Mouse (Mus musculus): Measurements from ENCODE around the gene Anxa8. TPM values are rescaled to one million over a fixed set of nuclear protein-coding genes. Genes with fewer than 3 reads are reported as not detected.
A peak's percentile ranks its signal among the peaks of the same experiment; 100 is the strongest.

Anxa8 gene
- total RNA-seq, 2 experiments from 2014 or later, result 0.47 to 0.57 TPM

DNA sequence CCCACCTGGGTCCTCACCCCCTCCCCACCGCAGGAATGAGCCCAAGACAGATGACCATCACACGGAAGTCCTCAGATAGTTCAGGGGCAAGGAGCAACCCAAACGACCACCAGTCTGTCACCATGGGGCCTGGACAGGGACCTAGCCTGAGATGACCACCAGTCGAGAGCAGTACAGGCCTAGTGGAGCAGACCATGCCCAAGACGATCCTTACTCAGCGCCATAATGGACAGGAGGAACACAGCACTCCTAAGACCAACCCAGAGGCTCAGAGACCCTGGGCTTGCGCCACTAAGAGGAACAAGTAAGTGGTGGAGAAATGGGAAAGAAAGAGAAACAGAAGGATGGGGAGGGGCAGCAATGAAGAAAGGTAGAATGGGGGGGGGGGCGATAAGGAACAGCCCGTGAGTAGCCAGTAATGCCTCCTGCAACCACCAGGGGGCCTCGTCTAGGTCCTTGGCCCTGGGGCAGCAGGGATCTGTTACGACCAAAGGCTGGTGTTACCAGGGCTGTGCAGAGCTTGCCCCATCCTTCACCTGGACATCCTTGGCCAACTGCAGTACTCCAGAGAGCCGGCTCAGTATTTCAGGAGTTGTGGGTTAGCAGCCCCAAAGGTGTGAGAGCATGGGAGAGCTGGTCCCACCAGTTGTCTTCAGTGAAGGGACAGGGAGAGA, 20.7 kb downstream of the Anxa8 start:
- intact Hi-C loops (cut with DNase I), result no loop called here
- peak in 1 of 2 experiments; percentile 43 for DNase-seq (ENCODE audit: extremely low spot score in 1 of 2, low spot score in 2 of 2)

DNA sequence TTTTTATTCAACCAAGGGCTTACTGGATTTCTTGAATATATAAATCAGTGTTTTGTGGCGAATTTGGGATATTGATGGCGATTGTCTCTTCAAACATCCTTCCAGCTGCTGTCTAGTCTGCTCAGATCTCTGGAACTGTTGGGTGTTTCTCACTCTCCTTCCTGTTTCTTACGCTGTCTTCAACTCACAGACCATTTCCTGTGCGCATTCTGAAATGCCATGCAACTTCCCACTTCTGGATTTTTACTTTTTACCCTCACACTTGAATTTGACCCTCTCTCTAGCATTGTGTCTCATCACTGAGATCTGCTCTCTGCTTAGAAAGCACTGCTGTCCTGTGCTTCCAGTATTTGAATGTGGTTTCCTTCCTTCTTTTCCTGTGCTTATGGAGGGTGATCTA, 21.8 kb downstream of the Anxa8 start:
- no peak for DNase-seq (ENCODE audit: extremely low spot score in 1 of 2, low spot score in 2 of 2)
- intact Hi-C loops (cut with DNase I), result no loop called here

- intact Hi-C loops (cut with DNase I), result no loop called here
- no peak for DNase-seq (ENCODE audit: extremely low spot score in 1 of 2, low spot score in 2 of 2)
These were observed 28.5 kb downstream of the Anxa8 start for GRCm38 (mm10) chr14:34114311-34114710.

GRCm38 (mm10) chr14:34119046-34119723, 33.4 kb downstream of the Anxa8 start:
- intact Hi-C loops (cut with DNase I), result no loop called here
- no peak for DNase-seq (ENCODE audit: extremely low spot score in 1 of 2, low spot score in 2 of 2)

GRCm38 (mm10) chr14:34120016-34120910, 34.5 kb downstream of the Anxa8 start:
- intact Hi-C loops (cut with DNase I), result no loop called here

GRCm38 (mm10) chr14:34120923-34121351, 35.2 kb downstream of the Anxa8 start:
- no peak for DNase-seq (ENCODE audit: extremely low spot score in 1 of 2, low spot score in 2 of 2)
- intact Hi-C loops (cut with DNase I), result no loop called here

More at GRCm38 (mm10) chr14:34120016-34120910, 34.5 kb downstream of the Anxa8 start:
- no peak for DNase-seq (ENCODE audit: extremely low spot score in 1 of 2, low spot score in 2 of 2)

DNA sequence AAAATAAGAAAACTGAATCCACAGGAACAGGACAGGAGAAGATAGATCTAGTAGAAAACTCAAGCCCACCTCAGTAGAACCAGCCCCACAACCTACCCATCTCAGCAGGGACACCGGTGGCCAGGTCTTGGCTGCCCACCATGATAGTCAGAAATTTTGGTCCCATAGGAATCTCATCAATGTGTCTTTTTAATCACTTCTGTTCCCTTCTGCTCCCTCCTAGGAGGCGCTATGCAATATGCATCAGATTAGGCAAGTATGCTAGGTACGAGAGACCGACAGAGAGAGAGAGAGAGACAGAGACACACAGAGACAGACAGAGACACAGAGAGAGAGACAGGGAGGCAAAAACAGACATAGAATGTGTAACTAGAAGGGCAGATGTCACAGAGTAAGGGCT, 35.9 kb downstream of the Anxa8 start:
- intact Hi-C loops (cut with DNase I), result no loop called here

DNA sequence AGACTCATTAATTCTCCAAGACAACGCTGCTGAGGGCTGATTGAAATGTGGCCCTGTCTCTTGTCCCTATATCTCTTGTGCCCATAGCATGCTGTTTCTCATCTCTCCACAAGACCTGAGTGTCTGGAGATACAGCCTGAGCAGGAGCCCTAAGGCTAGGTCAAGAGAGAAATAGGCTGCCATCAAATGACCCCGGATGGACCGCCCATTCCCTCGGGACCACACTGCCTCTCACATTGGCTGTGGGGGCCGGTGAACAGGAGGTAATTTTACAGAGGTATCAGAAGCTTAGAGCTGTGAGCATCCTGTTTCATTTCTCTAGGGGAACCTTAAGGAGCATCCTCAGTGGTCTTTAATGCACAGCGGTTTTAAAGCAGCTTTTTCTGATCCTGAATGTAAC, 45.4 kb downstream of the Anxa8 start:
- intact Hi-C loops (cut with DNase I), result no loop called here
- no peak for DNase-seq (ENCODE audit: extremely low spot score in 1 of 2, low spot score in 2 of 2)

More for the DNA sequence above, 35.9 kb downstream of the Anxa8 start:
- DNase-seq (ENCODE audit: extremely low spot score in 1 of 2, low spot score in 2 of 2), result no peak

DNA sequence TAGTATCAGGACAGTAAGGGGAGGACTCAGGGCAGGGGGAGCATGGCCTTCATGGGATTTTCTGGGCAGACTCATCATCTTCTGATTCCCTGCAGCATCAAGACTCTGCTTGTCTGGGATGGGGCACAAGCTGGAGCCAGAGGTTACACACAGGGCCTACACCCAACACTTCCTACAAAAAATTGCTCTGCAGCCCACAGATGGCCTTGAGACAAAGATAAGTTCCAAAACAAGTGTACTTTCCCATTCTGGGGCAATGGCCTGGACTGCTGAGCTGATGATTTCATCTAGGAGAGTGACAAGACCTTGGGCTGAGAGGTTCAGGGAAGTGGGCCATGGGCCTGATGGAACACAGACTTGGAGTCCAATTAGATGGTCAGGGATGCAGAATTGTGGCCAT, 49.6 kb downstream of the Anxa8 start:
- intact Hi-C loops (cut with DNase I), result no loop called here
- DNase-seq (ENCODE audit: extremely low spot score in 1 of 2, low spot score in 2 of 2), result no peak

DNA sequence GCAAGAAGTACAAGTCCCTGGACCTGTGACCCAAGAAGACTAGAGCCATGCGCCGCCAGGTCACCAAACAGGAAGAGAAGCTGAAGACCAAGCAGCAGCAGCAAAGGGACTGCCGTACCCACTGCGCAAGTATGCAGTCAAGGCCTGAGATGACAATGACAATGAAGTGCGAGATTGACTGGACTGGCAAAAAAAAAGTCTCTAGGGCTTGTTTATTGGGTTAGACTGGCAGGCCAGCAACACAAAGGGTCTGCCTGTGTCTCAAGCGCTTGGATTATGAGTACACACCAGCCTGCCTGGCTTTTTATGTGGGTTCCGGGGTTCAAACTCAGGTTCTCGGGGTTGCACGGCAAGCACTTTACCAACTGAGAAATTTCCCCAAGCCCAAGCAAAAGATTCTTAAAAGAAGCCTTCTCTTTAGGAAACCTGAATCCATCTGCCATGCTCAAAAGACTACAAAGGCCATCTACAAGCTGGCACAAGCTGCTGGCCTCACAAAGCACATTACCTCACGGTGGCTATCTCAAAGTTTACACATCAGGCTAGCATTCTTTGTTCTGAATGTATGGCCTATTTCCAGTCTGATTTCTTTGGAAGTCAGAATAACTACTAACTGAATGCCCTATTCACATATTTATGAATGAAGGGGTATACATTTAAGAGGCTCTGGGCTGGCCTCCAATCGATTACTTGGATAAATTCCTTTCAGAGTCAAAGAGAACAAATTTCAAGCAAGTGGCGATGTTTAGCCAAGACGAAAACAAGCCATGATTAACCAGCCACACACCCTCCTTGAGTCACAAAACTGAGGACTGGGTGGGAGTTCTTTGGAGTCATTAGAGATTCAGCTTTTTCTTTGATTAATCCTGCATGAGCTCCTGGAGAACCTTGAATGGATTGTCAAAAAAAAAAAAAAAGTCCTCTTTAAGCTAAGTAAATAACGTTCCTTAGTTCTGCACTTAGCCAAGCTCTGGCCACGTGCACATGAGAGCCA, 54.2 kb downstream of the Anxa8 start:
- no peak for DNase-seq (ENCODE audit: extremely low spot score in 1 of 2, low spot score in 2 of 2)
- intact Hi-C loops (cut with DNase I), result no loop called here

DNA sequence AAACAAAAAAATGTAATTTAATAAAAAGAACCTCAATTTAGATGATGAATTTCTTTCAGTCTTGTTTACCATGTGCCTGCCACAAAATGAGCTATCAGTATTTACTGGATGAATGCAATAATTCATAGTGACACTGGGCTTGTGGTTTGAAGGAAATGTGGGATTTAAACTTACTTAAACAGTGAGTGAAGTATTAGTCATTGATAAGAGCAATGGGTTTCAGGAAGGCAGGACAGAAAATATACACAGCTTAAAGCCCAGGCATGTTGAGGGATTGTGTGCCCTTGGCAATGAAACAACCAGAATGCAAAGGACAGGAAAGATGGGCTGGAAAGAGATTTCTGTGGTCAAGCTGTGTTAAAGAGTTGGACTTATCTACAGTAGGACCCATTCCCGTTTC, 56.5 kb downstream of the Anxa8 start:
- intact Hi-C loops (cut with DNase I), result no loop called here
- DNase-seq (ENCODE audit: extremely low spot score in 1 of 2, low spot score in 2 of 2), result no peak

DNA sequence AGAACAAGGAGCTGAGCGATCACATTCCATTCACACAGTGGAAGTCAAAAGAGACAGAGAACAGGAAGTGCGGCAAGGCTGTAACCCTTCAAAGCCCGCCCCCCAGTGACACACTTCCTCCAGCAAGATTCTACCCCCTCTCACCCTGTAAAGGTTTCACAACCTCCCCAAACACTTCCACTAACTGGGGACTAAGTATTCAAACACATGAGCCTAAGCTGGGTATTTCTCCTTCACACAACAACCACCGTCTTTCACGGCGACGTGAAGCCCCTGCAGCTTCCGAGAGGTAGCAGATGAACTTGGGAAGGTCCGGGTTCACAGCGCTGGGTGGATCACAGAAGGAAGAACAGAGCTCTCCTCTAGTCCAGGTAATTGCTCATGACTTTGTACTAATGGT, 57.1 kb downstream of the Anxa8 start:
- intact Hi-C loops (cut with DNase I), result no loop called here
- DNase-seq (ENCODE audit: extremely low spot score in 1 of 2, low spot score in 2 of 2), result no peak

Other genes with a start within 250 kb of the Anxa8 start
- gene Gdf10, start 162.4 kb upstream of the Anxa8 start, total RNA-seq (2021), result 1 to 10 TPM; 7.1 to 7.5 TPM
- gene Gdf2, start 144.9 kb upstream of the Anxa8 start, total RNA-seq (2021), result not detected
- under 1 TPM in 1 of 2 experiments, not detected in 1; 0.06 TPM for gene Rbp3, start 132.0 kb upstream of the Anxa8 start, total RNA-seq (2021)
- 1 to 10 TPM; 3.4 to 5.0 TPM for gene Zfp488, start 107.2 kb upstream of the Anxa8 start, total RNA-seq (2021)
- gene Gm30083, start 70.8 kb upstream of the Anxa8 start, total RNA-seq (2021), result not detected
- gene Gm5460, start 69.2 kb upstream of the Anxa8 start, total RNA-seq (2021), result not detected
- not detected for gene Antxrl, start 33.3 kb upstream of the Anxa8 start, total RNA-seq (2021)
- gene A630023A22Rik, start 16.8 kb downstream of the Anxa8 start, total RNA-seq (2021), result not detected
- not detected for gene Npy4r, start 66.5 kb downstream of the Anxa8 start, total RNA-seq (2021)
- gene Gprin2, start 115.7 kb downstream of the Anxa8 start, total RNA-seq (2021), result 1 to 10 TPM; 6.3 TPM
- gene Syt15, start 133.6 kb downstream of the Anxa8 start, total RNA-seq (2021), result 1 to 10 TPM; 1.2 to 1.8 TPM
- gene Shld2, start 224.5 kb downstream of the Anxa8 start, total RNA-seq (2021), result 10 to 100 TPM; 10.4 to 11.3 TPM
- gene Glud1, start 224.7 kb downstream of the Anxa8 start, total RNA-seq (2021), result 100 to 1,000 TPM; 339 to 352 TPM